Mouse (Mus musculus): ENCODE data around the gene Fhl3.

DNA sequence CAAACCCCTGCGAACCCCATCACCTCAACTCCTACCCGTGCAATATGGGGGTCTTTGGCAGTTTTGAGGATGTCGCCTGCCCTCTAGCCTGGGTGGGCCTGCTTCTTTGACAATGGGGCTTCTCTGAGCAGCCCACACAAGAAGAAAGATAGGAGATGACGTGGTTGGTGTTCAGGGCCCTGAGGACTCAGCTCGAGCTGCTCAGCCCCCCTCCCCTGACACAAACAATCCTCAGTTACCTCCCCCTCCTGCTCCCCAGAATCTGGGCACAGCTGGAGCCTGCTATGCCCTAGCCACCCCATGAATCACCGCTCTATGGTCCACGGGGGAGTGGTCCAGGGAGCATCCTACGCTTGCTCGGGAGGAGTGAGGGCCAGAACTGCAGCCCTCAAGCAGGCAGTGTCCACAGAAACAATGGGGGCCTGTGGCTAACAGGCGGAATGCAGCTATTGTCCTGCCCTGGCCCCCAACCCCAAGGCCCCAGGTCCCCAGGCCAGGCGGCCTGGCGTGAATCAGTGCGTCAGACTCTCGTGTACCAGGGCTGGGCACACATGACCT, 32.9 kb upstream of the Fhl3 start:
- TF ChIP-seq CTCF (IDR thresholded peaks at IDR 0.05) (no peak), EP300 (IDR thresholded peaks at IDR 0.05) (no peak)
